Mouse (Mus musculus): Measurements from ENCODE around the gene Tapbp. TPM values are rescaled to one million over a fixed set of nuclear protein-coding genes. Genes with fewer than 3 reads are reported as not detected.
"Not testable (repeated sequence)": the region's sequence is repeated elsewhere in the genome, so short reads cannot be mapped to it uniquely, and the experiment has no call there.

The Tapbp gene
- polyA plus RNA-seq, 1 experiment from 2014 or later = 29.6 TPM

DNA sequence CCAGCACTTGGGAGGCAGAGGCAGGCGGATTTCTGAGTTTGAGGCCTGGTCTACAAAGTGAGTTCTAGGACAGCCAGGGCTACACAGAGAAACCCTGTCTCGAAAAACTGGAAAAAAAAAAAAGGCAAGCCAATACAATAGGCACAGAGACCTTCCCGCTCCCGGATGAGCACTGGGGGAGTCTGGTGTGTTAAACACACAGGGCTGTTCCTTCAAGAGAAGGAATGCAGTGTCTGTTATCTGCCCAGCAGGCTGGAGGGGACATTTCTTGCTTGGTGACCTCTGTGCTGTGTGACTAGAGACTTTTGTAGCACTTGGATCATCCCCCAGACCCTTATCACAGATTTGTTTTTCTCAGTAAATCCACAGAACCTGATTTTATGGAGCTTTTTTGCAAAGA is 14.0 kb upstream of the Tapbp start:
- WGBS = 73% methylated on average over 4 of the region's 4 CpGs
- no peak for DNase-seq (ENCODE audit: low spot score)
- no peak overlapping the region for H3K4me3 ChIP-seq (replicated peaks; ENCODE audit: low read length)

DNA sequence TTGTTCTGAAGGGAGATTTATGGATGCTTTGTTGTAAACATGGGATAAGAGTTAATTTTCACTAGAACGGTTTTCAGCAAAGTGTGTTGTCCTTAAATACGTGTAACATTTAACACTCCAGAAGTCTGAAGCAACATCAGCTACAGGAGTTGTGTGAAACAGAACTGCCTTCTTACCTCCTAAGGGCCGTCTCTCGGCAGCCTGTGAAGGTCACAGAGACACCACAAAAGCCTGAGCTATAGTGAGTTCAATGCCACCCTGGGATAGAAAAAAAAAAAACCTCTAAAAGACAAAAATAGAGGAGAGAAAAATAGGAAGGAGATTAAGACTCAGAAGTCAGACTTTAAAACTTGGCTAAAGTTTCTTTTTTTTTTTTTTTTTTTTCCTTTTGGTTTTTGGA is 13.6 kb upstream of the Tapbp start:
- H3K9ac ChIP-seq = no peak overlapping the region
- no peak overlapping the region for H3K27ac ChIP-seq
- no peak overlapping the region for H3K4me3 ChIP-seq (replicated peaks; ENCODE audit: low read length)
- H3K4me1 ChIP-seq (replicated peaks; ENCODE audit: control insufficient read depth, insufficient read depth, low read length) = no peaks in the 10 kb centered on the region
- no peaks in the 10 kb centered on the region for H3K9me3 ChIP-seq (ENCODE audit: control insufficient read depth, low read length)
- no peaks in the 10 kb centered on the region for H3K36me3 ChIP-seq (replicated peaks; ENCODE audit: control insufficient read depth, insufficient read depth)
- DNase-seq (ENCODE audit: low spot score) = no peak
- no peak overlapping the region for H3K4me2 ChIP-seq (replicated peaks)
- ATAC-seq (ENCODE audit: low FRiP score) = no peak
- no peaks in the 10 kb centered on the region for H3K27me3 ChIP-seq (ENCODE audit: control insufficient read depth, insufficient read depth, low read length)
- 81% methylated on average over 4 of the region's 4 CpGs for WGBS

More for the DNA sequence above, 14.0 kb upstream of the Tapbp start:
- no peak overlapping the region for H3K9ac ChIP-seq
- no peak overlapping the region for H3K27ac ChIP-seq
- no peak overlapping the region for H3K4me2 ChIP-seq (replicated peaks)
- H3K9me3 ChIP-seq (ENCODE audit: control insufficient read depth, low read length) = no peaks in the 10 kb centered on the region
- H3K36me3 ChIP-seq (replicated peaks; ENCODE audit: control insufficient read depth, insufficient read depth) = no peaks in the 10 kb centered on the region
- no peaks in the 10 kb centered on the region for H3K27me3 ChIP-seq (ENCODE audit: control insufficient read depth, insufficient read depth, low read length)
- no peak for ATAC-seq (ENCODE audit: low FRiP score)
- no peaks in the 10 kb centered on the region for H3K4me1 ChIP-seq (replicated peaks; ENCODE audit: control insufficient read depth, insufficient read depth, low read length)

GRCm38 (mm10) chr17:33902491-33902890 is 13.2 kb upstream of the Tapbp start:
- no peak overlapping the region for H3K9ac ChIP-seq
- H3K27ac ChIP-seq = no peak overlapping the region
- no peak overlapping the region for H3K4me2 ChIP-seq (replicated peaks)
- no peaks in the 10 kb centered on the region for H3K36me3 ChIP-seq (replicated peaks; ENCODE audit: control insufficient read depth, insufficient read depth)
- H3K4me1 ChIP-seq (replicated peaks; ENCODE audit: control insufficient read depth, insufficient read depth, low read length) = no peaks in the 10 kb centered on the region
- H3K27me3 ChIP-seq (ENCODE audit: control insufficient read depth, insufficient read depth, low read length) = no peaks in the 10 kb centered on the region
- WGBS = 84% methylated on average over 7 of the region's 7 CpGs
- DNase-seq (ENCODE audit: low spot score) (no peak), ATAC-seq (ENCODE audit: low FRiP score) (no peak)
- no peaks in the 10 kb centered on the region for H3K9me3 ChIP-seq (ENCODE audit: control insufficient read depth, low read length)
- no peak overlapping the region for H3K4me3 ChIP-seq (replicated peaks; ENCODE audit: low read length)

DNA sequence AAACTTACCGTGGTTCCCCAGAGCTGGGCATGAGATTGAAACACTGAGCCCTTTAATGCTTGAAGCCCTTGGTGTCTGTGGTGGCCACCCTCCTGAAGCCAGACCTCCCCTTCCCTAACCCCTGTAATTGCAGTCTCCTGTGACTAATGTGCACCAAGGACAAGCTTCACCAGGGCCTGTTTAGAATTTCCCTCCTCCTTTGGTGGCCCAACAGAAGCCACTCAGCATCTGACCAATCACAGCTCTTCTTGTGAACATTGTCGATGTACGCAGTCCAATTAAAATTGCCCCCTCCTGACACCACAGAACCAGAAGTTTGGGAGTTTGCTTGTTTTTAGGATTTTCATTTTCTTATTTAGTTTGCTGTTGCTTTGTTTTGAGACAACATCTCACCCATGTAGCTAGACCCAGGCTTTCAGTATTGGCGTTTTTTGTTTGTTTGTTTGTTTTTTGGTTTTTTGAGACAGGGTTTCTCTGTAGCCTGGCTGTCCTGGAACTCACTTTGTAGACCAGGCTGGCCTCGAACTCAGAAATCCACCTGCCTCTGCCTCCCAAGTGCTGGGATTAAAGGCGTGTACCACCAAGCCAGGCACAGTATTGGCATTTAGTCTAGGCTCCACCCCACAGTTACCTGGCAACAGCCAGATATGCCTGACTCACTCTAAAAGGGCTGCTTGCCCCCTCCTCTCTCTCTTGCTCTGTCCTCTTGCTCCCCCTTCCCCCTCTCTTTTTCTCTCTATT is 11.6 kb upstream of the Tapbp start:
- H3K9ac ChIP-seq; ATAC-seq (ENCODE audit: low FRiP score); H3K4me3 ChIP-seq (replicated peaks; ENCODE audit: low read length); H3K27ac ChIP-seq; H3K27me3 ChIP-seq (ENCODE audit: control insufficient read depth, insufficient read depth, low read length); DNase-seq (ENCODE audit: low spot score); H3K36me3 ChIP-seq (replicated peaks; ENCODE audit: control insufficient read depth, insufficient read depth); H3K9me3 ChIP-seq (ENCODE audit: control insufficient read depth, low read length); H3K4me2 ChIP-seq (replicated peaks); H3K4me1 ChIP-seq (replicated peaks; ENCODE audit: control insufficient read depth, insufficient read depth, low read length): not testable (repeated sequence)
- 73% methylated on average over 6 of the region's 6 CpGs for WGBS

DNA sequence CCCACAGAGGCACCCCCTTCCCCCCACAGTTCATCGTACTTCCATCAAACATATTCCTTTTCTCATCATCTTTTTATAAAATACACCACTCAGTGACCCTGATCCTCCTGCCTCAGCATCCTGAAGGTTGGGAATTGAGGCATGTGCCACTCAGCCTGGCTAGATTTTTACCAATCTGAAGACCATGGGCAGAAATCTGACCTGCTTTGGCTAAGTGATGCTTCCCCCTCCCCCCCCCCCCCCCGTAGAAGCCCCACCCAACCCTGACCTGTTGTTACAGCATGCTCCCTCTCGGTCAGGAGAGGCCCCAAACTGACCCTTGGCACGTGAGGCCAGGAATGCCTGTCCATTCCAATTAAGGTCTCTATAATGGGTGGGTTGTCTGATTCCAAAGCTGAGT is 10.9 kb upstream of the Tapbp start, which contains the start of gene Platr17:
Platr17 (plus strand) TSS at position 301 of the 400 bp plus-strand sequence.
- not testable (repeated sequence) for DNase-seq (ENCODE audit: low spot score); H3K4me3 ChIP-seq (replicated peaks; ENCODE audit: low read length); H3K4me2 ChIP-seq (replicated peaks); H3K36me3 ChIP-seq (replicated peaks; ENCODE audit: control insufficient read depth, insufficient read depth); H3K27me3 ChIP-seq (ENCODE audit: control insufficient read depth, insufficient read depth, low read length); H3K9ac ChIP-seq; H3K4me1 ChIP-seq (replicated peaks; ENCODE audit: control insufficient read depth, insufficient read depth, low read length); ATAC-seq (ENCODE audit: low FRiP score); H3K9me3 ChIP-seq (ENCODE audit: control insufficient read depth, low read length); H3K27ac ChIP-seq
- WGBS = 17% methylated on average over 3 of the region's 4 CpGs

- peak overlapping the region; percentile 89 for H3K27ac ChIP-seq
- H3K4me1 ChIP-seq (replicated peaks; ENCODE audit: control insufficient read depth, insufficient read depth, low read length) = peaks cover 8% of the 10 kb centered on the region
- ATAC-seq (ENCODE audit: low FRiP score) (peak; percentile 59; the same call in 1 of the 2 replicates), DNase-seq (ENCODE audit: low spot score) (peak; percentile 52)
- H3K36me3 ChIP-seq (replicated peaks; ENCODE audit: control insufficient read depth, insufficient read depth) = peaks cover 27% of the 10 kb centered on the region
- H3K9me3 ChIP-seq (ENCODE audit: control insufficient read depth, low read length) = no peaks in the 10 kb centered on the region
- peak overlapping the region; percentile 98 for H3K4me2 ChIP-seq (replicated peaks)
- peak overlapping the region; percentile 86 for H3K4me3 ChIP-seq (replicated peaks; ENCODE audit: low read length)
- H3K27me3 ChIP-seq (ENCODE audit: control insufficient read depth, insufficient read depth, low read length) = no peaks in the 10 kb centered on the region
- H3K9ac ChIP-seq = peak overlapping the region; percentile 70
- under 1% methylated on average over 42 of the region's 44 CpGs for WGBS
These were observed 7.2 kb upstream of the Tapbp start for GRCm38 (mm10) chr17:33908331-33909076.

GRCm38 (mm10) chr17:33909077-33909868 is 6.4 kb upstream of the Tapbp start, which contains the start of gene Daxx:
Daxx (plus strand) TSS chr17:33909414.
- H3K4me1 ChIP-seq (replicated peaks; ENCODE audit: control insufficient read depth, insufficient read depth, low read length) = peaks cover 8% of the 10 kb centered on the region
- ATAC-seq (ENCODE audit: low FRiP score) = peak; percentile 97
- H3K9me3 ChIP-seq (ENCODE audit: control insufficient read depth, low read length) = no peaks in the 10 kb centered on the region
- H3K4me2 ChIP-seq (replicated peaks) = peak within 1 kb of the TSS; percentile 98
- peak within 1 kb of the TSS; percentile 86 for H3K4me3 ChIP-seq (replicated peaks; ENCODE audit: low read length)
- under 1% methylated on average over 68 of the region's 68 CpGs for WGBS
- H3K27me3 ChIP-seq (ENCODE audit: control insufficient read depth, insufficient read depth, low read length) = no peaks in the 10 kb centered on the region
- H3K9ac ChIP-seq = peak within 1 kb of the TSS; percentile 95
- peak; percentile 99 for DNase-seq (ENCODE audit: low spot score)
- H3K27ac ChIP-seq = peak within 1 kb of the TSS; percentile 89
- peaks cover 35% of the 10 kb centered on the region for H3K36me3 ChIP-seq (replicated peaks; ENCODE audit: control insufficient read depth, insufficient read depth)

GRCm38 (mm10) chr17:33909869-33910250 is 5.8 kb upstream of the Tapbp start:
- peak overlapping the region; percentile 95 for H3K9ac ChIP-seq
- peak overlapping the region; percentile 88 for H3K27ac ChIP-seq
- peak overlapping the region; percentile 86 for H3K4me3 ChIP-seq (replicated peaks; ENCODE audit: low read length)
- ATAC-seq (ENCODE audit: low FRiP score) (no peak), DNase-seq (ENCODE audit: low spot score) (no peak)
- no peaks in the 10 kb centered on the region for H3K9me3 ChIP-seq (ENCODE audit: control insufficient read depth, low read length)
- peaks cover 8% of the 10 kb centered on the region for H3K4me1 ChIP-seq (replicated peaks; ENCODE audit: control insufficient read depth, insufficient read depth, low read length)
- H3K36me3 ChIP-seq (replicated peaks; ENCODE audit: control insufficient read depth, insufficient read depth) = peaks cover 38% of the 10 kb centered on the region
- no peaks in the 10 kb centered on the region for H3K27me3 ChIP-seq (ENCODE audit: control insufficient read depth, insufficient read depth, low read length)
- WGBS = 2% methylated on average over 14 of the region's 14 CpGs
- peak overlapping the region; percentile 98 for H3K4me2 ChIP-seq (replicated peaks)
